Mouse (Mus musculus) layer of hippocampus, postnatal 14 days (tissue): ENCODE data around the gene Slc10a7. TPM values are rescaled to one million over a fixed set of nuclear protein-coding genes. Genes with fewer than 3 reads are reported as not detected.
"Not testable (repeated sequence)": the region's sequence is repeated elsewhere in the genome, so short reads cannot be mapped to it uniquely, and the experiment has no call there.

Experiments
- DNase-seq, 2 experiments: peaks; one replicate each; pipeline ENCODE4 v3.0.0; 2021 to 2022; ENCODE audit warnings: low spot score in 2 of 2, mixed read lengths in 1 of 2
- long read RNA-seq, 2 experiments: library from polyadenylated mRNA; stranded (forward); transcript quantifications; one replicate each; pipeline ENCODE4 v2.0.0; 2021
- total RNA-seq, 2 experiments: library from RNA; stranded (reverse); gene quantifications; 2 replicates each; pipeline ENCODE4 v1.2.3; 2021

Gene Slc10a7
- 1 to 10 TPM; 6.6 to 6.9 TPM for total RNA-seq
- long read RNA-seq, experiment 1, partial matches to known transcripts: 0 of 1 reads
- long read RNA-seq, experiment 1, other reads (novel, unspliced or antisense): 0 of 1 reads
- long read RNA-seq, experiment 2, partial matches to known transcripts: 1 of 3 reads
- long read RNA-seq, experiment 2, other reads (novel, unspliced or antisense): 1 of 3 reads

DNA sequence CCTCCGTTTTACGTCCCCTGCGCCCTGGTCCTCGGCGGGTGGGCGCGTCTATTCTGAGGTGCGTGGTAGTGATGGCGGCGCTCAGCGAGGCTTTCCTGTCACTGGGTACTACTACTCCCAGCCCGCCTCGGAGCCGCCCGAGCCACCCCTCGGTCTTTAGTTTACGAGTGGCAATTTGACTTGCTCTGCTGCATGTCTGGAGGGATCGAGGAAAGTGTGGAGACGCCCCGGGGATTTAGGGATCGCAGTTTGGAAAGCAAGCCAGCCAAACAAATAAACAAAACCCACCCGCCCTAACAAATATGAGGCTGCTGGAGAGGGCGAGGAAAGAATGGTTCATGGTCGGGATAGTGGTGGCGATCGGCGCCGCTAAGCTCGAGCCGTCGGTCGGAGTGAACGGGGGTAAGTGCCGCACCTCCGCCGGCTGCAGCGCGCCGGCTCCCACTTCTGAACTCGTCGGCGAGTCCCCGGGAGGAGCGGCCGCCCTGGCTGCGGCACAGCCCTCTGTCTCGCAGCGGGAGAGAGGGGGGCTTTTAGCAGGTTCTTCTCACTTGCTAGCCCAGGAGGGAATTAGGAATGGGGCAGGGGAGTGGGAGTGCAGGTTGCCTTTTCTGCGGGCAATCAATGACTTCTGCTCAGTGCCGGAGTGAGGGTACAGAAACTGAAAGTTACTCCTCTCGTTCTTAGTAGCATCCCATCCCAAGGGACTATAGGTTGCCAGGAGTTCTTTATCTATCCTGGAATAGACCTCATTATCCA, at the start of gene Slc10a7:
Slc10a7 (plus strand) TSS at position 74 of the 759 bp plus-strand sequence.
- peak in 1 of 2 experiments; percentile 93 for DNase-seq

DNA sequence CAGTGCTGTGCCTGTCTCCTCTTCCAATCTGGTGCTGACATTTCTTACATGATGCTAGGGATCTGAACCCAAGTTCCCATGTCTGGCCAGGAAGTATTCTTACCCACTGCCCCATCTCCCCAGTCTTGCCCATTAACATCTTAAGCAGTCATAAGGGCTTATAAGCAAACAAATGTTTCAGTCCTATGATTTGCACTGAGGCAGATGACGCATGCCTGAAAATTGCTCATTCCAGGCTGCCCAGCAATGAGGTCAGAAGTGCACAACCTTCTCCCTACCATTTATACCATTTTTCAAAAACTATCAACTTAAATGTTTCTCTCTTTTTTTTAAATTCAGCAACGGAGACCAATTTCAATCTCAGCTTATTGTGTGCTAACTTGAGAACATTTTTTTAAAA, 45.2 kb upstream of the Slc10a7 start:
- DNase-seq: no peak

GRCm38 (mm10) chr8:78467889-78468288, 41.3 kb upstream of the Slc10a7 start:
- DNase-seq: no peak

- DNase-seq: no peak
Observed at GRCm38 (mm10) chr8:78477051-78477829, 31.9 kb upstream of the Slc10a7 start.

- no peak for DNase-seq
Observed at GRCm38 (mm10) chr8:78489733-78490132, 19.4 kb upstream of the Slc10a7 start.

DNA sequence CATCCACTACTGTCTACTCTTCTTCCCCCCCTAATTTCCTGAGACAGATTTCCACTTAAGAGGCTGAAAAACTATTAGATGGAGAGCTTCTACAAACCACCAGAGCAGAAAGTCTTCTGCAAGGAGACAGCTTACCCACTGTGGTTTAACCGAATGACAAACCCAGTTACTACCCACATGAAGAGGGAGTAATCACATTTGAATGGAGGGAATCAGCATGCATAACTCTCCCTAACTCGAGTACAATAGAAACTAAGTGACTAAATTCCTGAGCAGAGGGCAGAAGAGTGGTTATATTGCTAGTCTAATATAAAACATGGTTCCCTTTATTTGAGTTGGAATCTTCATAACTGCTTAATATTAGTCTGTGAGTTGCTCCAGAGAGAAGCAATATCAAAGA, 16.1 kb upstream of the Slc10a7 start:
- DNase-seq: no peak

DNA sequence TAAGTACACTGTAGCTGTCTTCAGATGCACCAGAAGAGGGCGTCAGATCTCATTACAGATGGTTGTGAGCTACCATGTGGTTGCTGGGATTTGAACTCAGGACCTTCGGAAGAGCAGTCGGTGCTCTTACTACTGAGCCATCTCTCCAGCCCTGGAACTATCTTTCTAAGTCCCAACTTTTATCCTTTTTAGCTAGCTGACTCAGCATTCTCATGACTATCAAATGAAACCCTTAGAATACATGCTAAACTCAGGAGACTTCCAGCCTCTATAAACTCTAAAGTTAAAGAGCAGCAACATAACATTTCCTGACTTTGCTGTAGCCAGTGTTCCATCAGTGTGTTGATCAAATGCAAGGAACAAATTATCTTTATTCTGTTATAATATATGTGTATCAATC, 12.9 kb upstream of the Slc10a7 start:
- DNase-seq: not testable (repeated sequence)

- DNase-seq: no peak
Observed at GRCm38 (mm10) chr8:78502706-78503105, 6.4 kb upstream of the Slc10a7 start.

- DNase-seq: peak in 1 of 2 experiments; percentile 31
Observed at GRCm38 (mm10) chr8:78507979-78508718, 997 bp upstream of the Slc10a7 start.

DNA sequence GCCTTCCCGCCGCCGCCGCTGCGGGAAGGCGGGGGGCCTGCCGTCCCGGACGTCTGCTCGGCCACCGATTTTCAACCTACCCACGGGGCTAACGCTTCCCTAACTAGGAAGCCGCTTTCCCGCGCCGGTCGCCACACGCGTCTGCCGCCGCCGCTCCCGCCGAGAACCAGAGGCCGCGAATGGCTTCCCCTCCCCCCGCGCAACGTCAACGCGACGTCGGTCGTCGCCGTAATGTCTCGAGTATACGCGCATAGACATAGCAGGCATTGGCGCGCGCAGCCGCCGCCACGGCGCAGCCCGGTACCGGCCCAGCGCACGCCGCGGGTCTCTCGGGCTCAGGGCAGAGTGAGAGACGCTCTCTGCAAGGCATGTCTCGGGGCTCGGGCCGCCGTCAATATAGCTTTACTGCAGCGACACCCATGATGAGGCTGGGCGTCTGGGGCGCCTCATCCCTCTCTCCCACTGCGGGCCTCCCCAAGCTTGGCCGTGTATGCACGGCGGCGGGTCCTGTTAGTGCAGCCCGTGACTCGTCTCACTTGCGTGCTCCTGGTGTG, 350 bp upstream of the Slc10a7 start, which contains the start of gene Rbmxl1:
Rbmxl1 (minus strand) TSS at position 180 of the 554 bp plus-strand sequence.
- DNase-seq: peak; percentile 90 to 93

GRCm38 (mm10) chr8:78510094-78510493, 948 bp downstream of the Slc10a7 start:
- no peak for DNase-seq

DNA sequence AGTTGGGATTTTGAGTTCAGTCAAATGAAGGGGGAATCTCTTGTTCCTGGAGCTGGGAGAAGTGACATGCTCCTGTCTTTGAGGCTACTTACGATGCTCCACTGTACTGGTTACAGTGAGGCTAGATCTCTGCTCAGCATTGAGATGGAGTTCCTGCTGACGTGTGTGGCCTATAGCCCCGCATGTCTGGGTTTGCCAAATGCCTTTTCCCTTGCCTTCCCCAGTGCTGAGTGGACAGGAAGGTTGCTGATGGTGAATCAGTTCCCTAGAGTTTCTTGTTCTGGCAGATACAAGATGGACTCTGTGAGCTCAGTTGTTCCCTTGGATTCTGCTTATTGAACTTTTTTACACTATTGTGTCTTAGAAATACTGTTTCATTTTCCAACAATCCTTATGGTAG, 1.8 kb downstream of the Slc10a7 start:
- no peak for DNase-seq

GRCm38 (mm10) chr8:78513106-78513505, 4.0 kb downstream of the Slc10a7 start:
- no peak for DNase-seq

DNA sequence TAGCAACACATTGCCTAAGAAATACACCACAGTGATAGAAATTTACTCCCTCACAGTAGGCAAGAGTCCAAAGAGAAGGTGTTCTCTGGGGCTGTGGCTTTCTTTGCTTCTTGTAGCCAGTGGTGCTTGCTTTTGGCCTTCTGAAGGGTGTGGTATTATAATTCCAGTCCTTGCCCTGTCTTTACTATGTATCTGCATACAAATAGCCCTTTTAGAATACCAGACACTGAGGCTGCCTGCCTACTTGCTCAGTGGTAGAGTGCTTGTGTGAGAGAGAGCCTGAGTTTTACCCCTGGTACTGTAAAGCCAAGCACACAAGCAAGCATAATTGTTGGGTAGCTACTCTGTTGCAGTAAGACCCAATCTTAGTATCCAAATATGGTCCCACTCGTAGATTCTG, 5.6 kb downstream of the Slc10a7 start:
- no peak for DNase-seq

- no peak for DNase-seq
Observed at GRCm38 (mm10) chr8:78515132-78515531, 6.0 kb downstream of the Slc10a7 start.

DNA sequence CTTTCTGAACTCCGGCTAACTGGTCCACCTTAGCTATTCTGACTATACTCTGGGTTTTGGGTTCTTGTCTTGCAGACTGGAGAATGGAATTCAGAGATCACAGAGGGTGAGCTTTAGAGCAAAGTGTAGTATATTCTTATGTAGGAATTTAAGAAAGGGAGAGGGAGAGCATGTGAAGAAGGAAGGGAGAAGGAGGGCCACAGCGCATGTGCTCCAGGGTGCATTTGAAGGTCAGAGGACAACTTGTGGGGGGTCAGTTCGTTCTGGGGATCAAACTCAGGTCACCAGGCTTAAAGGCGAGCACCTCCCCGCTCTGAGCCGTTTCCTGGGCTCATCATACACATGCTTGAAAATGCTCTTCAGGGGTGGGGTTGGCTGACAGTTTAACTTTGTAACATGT, 24.8 kb downstream of the Slc10a7 start:
- no peak for DNase-seq

DNA sequence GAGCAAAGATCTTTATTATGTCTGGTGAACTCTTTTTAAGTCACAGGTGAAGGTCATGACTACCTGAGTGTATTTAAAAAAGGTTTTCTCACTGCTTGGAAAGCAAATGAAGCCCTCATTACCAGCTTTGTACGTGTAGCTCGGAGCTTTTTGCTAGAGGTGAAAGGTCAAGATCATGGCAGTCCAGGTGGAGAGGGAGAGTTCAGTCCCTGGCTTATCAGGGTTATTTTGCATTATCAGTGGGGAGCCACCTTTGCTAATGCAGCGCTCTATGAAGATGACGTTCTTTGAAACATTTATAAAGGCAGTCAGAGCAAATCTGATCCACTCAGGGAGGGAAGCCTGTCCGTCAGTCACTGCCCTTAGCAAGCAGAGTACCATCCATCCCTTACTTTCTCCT, 27.6 kb downstream of the Slc10a7 start:
- no peak for DNase-seq

DNA sequence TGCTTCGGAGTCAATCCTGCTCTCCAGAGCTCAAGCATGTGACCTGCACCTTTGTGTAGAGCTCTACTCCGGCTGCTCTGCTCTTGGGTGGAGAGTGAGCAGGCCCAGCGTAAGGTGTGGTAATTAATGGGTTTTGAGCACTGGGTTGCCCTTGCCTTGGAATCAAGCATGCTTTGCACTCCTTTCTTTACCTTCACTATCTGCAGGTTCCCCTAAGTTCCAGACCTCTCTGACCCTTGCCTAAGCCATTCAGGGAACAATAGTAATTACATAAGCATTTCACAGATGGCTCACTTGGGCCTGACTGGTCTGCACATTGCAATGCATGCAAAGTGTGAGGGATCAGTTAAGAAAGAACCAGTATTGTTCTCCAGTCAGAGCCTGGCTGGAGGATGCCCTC, 28.6 kb downstream of the Slc10a7 start:
- DNase-seq: no peak

DNA sequence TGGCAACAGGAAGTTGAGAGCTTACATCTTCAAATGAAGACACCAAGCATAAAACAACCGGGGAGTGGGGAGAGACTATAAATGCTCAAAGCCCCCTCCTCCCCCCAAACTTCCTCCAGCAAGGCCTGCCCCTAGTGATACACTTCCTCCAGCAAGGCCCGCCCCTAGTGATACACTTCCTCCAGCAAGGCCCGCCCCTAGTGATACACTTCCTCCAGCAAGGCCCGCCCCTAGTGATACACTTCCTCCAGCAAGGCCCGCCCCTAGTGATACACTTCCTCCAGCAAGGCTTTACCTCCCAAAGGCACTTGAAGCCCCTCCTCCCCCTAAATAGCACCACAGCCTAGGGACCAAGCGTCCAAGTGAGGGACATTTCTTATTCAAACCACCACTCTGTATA, 33.5 kb downstream of the Slc10a7 start:
- not testable (repeated sequence) for DNase-seq

- no peak for DNase-seq
Observed at GRCm38 (mm10) chr8:78543621-78544020, 34.5 kb downstream of the Slc10a7 start.

DNA sequence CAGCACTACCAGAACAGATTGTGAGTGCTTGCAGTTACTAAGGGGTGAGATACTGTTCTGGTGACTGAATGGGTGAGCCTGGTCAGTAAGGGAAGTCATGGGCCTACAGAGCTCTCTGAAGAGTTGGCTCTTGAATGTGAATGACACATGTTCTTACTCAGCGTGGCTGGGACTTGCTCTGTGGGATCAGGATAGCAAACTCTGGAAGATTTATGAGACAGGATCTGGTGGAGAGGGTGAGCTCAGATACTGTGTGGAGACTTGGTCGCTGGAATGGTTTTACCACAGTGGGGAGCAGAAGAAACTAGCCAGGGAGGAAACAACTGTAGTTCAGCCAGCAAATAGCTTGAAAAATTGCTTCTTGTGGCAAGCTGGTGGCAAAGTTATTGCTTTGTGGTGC, 35.4 kb downstream of the Slc10a7 start:
- no peak for DNase-seq
